Mouse (Mus musculus) colon, adult 2 months (tissue): ENCODE results near the gene Stub1. TPM values are rescaled to one million over a fixed set of nuclear protein-coding genes. Genes with fewer than 3 reads are reported as not detected.

ENCODE experiments used
- polyA plus RNA-seq: library from polyadenylated mRNA; depleted of rRNA; stranded (reverse); fragments of >200 nt; gene quantifications from 2 replicates; pipeline ENCODE4 v1.2.3, GENCODE M21; 2012; rRNA removed

Stub1 gene
- polyA plus RNA-seq, 1 experiment = 184 TPM

Other genes with a start within 250 kb of the Stub1 start
- 0.17 and 0.48 TPM in 2 replicates for gene Gng13, start 116.2 kb downstream of the Stub1 start, polyA plus RNA-seq
- 9.4 and 10.7 TPM in 2 replicates for gene Chtf18, start 106.0 kb downstream of the Stub1 start, polyA plus RNA-seq
- gene Rpusd1, start 105.7 kb downstream of the Stub1 start, polyA plus RNA-seq = 37.3 and 40.1 TPM in 2 replicates
- gene Mslnl, start 97.4 kb downstream of the Stub1 start, polyA plus RNA-seq = 0.59 and 0.60 TPM in 2 replicates
- gene Msln, start 79.0 kb downstream of the Stub1 start, polyA plus RNA-seq = 5.1 and 8.6 TPM in 2 replicates
- gene Narfl, start 59.6 kb downstream of the Stub1 start, polyA plus RNA-seq = 23.0 and 24.0 TPM in 2 replicates
- gene Haghl, start 47.7 kb downstream of the Stub1 start, polyA plus RNA-seq = 42.7 and 47.9 TPM in 2 replicates
- not detected in 2 replicates for gene Ccdc78, start 46.8 kb downstream of the Stub1 start, polyA plus RNA-seq
- gene Fam173a, start 40.5 kb downstream of the Stub1 start, polyA plus RNA-seq = 140 and 190 TPM in 2 replicates
- gene AC134908.4, start 37.7 kb downstream of the Stub1 start, polyA plus RNA-seq = 0.90 and 1.5 TPM in 2 replicates
- 30.8 and 45.3 TPM in 2 replicates for gene Metrn, start 36.3 kb downstream of the Stub1 start, polyA plus RNA-seq
- gene Fbxl16, start 24.3 kb downstream of the Stub1 start, polyA plus RNA-seq = 6.1 and 6.7 TPM in 2 replicates
- 41.6 and 47.1 TPM in 2 replicates for gene Wdr24, start 9.8 kb downstream of the Stub1 start, polyA plus RNA-seq
- gene Jmjd8, start 4.5 kb downstream of the Stub1 start, polyA plus RNA-seq = 61.3 and 67.4 TPM in 2 replicates
- 20.1 and 27.0 TPM in 2 replicates for gene Rhbdl1, start 3.9 kb upstream of the Stub1 start, polyA plus RNA-seq
- gene Gm20683, start 8.4 kb upstream of the Stub1 start, polyA plus RNA-seq = 87.9 and 110 TPM in 2 replicates
- gene Rhot2, start 11.4 kb upstream of the Stub1 start, polyA plus RNA-seq = 134 and 145 TPM in 2 replicates
- 31.9 and 49.4 TPM in 2 replicates for gene Wdr90, start 28.1 kb upstream of the Stub1 start, polyA plus RNA-seq
- gene Mcrip2, start 35.4 kb upstream of the Stub1 start, polyA plus RNA-seq = 146 and 175 TPM in 2 replicates
- gene Mettl26, start 41.7 kb upstream of the Stub1 start, polyA plus RNA-seq = 300 and 336 TPM in 2 replicates
- 1.6 and 2.1 TPM in 2 replicates for gene Wfikkn1, start 47.5 kb upstream of the Stub1 start, polyA plus RNA-seq
- 53.2 and 56.8 TPM in 2 replicates for gene Rab40c, start 86.3 kb upstream of the Stub1 start, polyA plus RNA-seq
- 111 and 122 TPM in 2 replicates for gene Pigq, start 111.5 kb upstream of the Stub1 start, polyA plus RNA-seq
- not detected in 2 replicates for gene Nhlrc4, start 111.6 kb upstream of the Stub1 start, polyA plus RNA-seq
- gene A930017K11Rik, start 119.2 kb upstream of the Stub1 start, polyA plus RNA-seq = 0.10 TPM in 1 of 2 replicates, not detected in the other
- 50.6 and 50.9 TPM in 2 replicates for gene Capn15, start 152.4 kb upstream of the Stub1 start, polyA plus RNA-seq
- 25.1 and 27.4 TPM in 2 replicates for gene Rab11fip3, start 236.2 kb upstream of the Stub1 start, polyA plus RNA-seq